Mouse (Mus musculus): ENCODE measurements at regions not wholly inside any gene's neighbourhood (a gene's known extent, or its start where the extent isn't known, plus 50 kb on each side); places are given as distances from the start of the nearest gene placed in this dataset.
"Not testable (repeated sequence)": the region's sequence is repeated elsewhere in the genome, so short reads cannot be mapped to it uniquely, and the experiment has no call there.

DNA sequence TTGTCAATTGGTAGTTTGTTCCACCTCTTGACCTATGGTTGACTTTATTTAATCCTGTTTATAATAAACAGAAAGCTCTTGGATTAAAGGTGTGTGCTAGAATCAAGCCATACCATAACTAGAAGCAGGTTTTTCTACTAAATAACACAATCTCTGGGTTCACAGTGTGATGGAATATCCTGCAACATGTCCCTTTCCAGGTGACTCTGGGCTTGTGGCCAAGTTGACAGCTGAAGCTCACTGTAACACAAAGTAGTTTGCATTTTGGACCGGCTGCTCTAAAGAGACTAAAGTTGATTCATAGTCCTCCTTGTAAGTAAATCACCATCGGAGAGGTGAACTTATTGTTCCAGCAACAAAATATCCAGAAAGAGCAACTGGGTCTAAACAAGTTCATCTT lies 149.3 kb upstream of the Kctd3 start:
- no peak for DNase-seq (ENCODE audit: inconsistent ontology term)

DNA sequence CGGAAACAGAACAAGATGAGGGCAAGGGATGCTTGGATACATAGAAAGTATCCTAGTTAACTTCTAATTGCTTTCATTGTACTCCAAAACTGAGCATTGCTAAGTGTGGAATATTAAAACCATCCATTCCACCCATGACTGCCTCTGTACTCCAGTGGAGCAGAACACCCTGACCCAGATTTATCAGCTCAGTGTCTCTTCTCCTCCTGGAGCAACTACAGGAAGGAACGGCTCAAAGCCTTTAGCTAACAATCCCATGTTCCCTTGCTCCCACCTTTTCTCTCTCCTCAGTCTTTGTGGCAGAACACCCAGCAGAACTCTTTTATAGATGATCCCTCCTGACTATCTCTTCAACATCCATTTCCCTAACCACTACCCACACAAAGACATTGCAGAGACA lies 146.7 kb upstream of the Kctd3 start:
- no peak for DNase-seq (ENCODE audit: inconsistent ontology term)

DNA sequence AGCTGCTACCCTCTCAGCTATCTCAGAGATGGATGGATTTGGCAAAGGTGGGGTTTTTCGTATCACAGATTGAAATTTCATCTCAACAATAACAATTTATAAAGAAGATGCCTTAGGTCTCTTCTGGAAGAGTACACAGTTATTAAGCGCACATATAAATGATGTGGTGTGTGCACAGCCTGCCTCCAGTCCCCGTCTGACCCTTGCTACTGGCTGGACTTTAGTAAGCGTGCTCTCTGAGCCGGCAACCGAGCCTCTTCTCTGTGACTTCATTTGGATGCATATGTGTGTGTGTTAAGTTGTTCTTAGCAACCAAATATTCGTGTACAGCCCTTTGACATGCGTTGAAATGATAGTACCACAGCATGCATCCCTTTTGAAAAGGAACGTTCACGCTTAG lies 145.5 kb upstream of the Kctd3 start:
- DNase-seq (ENCODE audit: inconsistent ontology term) = no peak

DNA sequence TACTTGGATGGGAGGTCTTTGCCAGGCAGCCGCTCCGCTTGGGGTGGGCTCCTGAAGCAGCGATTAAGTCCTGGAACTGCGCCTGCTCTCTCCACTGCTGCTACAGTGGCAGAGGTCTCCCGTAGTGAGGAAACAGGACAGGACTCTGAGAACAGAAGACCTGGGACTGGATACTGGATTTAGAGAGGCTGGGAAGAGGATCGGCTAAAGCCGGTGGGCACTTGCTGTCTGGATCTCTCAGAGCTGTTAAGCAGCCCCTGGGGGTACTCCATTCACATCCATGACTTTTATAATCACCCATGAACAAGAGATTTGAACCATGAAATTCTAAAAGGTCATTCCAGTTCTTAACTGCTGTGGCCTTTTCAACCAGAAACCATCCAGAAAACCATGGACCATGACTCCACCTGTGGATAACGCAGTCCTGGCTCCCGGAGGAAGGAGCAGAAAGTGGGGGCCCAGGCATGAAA lies 135.4 kb upstream of the Kctd3 start:
- DNase-seq (ENCODE audit: inconsistent ontology term) = no peak

DNA sequence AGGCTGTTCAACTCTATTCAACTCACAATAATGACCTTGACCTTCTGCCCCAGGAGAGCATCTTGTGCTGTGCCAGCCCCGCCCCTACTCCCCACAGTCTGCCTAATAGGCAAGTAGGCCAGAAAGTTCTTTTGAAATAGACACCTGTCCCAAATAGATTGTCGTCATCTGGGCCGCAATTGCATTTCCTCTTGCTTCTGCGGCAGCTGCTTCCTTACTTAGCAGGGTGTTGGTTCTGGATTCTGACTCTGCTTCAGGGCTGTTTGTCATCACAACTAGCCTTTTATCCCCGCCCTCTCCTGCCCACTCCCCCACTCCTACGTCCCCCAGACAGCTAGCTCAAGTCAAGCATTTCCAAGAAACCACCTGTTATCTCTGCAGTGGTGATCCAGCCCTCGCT lies 134.9 kb upstream of the Kctd3 start:
- DNase-seq (ENCODE audit: inconsistent ontology term) = no peak

DNA sequence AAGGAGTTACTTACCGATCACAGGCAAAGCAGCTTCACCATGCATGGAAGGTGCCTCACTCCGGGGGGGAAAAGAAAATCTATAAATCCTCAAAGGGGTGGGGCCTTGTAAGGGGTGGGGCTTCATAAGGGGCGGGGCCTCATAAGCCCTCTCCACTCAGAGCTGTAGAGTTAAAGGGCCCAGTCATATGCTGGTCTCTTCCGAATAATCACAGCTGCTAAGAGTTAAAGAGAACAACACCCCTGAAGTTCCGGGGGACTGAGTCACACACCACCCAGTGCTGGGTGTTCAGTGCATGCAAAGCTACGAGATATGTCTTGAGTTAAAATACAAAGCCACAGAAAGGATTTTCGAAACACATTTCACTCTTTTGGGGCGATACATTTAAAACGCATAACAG lies 134.1 kb upstream of the Kctd3 start:
- no peak for DNase-seq (ENCODE audit: inconsistent ontology term)

DNA sequence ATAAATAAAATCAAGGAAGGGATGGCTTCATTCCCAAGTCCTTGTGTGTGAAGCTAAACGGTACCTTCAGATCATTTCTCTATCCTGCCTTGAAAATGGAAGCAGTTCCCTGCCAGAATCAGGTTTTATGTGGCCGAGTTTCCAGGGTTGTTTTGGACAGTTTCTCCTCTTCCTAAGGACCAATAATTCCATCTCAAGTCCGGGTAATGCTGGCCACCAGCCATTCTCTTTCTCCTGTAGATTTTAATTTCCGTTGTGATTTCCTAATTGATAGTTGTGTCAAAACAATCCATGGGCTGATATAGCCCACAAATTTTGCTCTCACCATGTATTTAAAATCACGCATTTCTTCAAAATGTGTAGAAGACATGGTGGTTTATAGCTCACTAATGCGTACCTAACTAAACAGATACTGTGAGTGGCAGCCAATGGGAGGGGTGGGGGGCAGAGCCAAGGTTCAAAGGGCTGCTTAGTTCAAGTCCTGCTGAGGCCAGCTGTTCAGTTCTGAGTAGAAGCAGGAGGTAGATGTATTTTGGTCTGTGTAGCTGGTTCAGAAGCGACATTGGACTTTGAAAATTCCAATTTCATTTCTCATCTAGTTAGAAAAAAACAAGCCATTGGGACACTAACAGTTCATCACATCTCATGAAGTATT lies 129.2 kb upstream of the Kctd3 start:
- no peak for DNase-seq (ENCODE audit: inconsistent ontology term)

DNA sequence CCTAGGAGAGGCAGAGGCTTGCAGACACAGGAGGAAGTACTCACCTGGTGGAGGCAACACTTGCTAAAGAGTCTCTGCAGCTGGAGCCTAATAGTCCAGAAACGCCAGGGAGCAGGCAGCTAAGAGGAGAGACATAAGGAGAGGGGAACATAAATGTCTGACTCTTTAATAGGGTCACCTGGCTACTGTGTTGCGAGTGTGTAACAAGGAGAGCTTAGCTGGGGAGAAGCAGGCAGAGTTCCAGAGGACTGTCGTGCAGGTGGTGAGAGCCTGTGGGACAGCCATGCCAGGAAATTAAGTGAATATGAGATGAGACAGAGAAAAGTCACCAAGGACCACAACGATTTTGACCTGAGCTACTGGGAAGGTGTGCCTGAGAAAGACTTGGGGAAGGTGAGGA lies 128.2 kb upstream of the Kctd3 start:
- no peak for DNase-seq (ENCODE audit: inconsistent ontology term)

DNA sequence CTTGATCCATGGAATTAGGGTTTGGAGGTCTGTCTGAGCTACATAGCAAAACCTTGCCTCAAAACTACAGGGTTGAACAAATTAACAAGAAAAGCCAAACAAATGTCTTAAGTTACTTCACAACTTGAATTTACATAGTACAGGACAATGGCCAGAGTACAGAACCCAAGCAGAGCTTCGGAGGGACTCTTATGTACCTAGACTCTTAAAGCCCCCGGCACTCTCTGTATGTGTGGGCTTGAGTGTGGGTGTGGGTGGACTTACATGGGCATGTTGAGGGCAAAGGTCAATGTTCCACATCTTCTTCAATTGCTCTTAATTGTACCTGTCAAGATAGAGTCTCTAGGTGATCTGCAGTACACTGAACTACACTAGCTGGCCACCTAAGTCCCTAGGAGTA lies 121.1 kb upstream of the Kctd3 start:
- no peak for DNase-seq (ENCODE audit: inconsistent ontology term)

DNA sequence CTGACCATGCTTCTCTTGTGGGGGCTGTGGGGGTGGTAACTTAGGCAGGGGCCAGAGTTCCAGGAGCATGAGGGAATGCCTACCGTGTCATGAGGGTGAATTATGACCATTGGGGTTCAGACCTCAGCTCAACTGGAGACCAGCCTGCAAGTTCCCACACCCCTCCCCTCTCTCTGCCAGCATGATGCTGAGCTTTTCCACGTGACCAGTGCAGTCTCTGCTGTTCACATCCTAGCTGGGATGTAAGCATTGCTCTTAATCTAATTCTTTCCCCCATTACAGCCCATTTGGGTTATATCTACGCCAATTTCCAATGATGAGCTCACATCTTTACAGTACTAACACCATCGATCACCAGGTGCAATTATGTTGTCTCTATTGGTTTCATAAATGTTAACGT lies 120.6 kb upstream of the Kctd3 start:
- not testable (repeated sequence) for DNase-seq (ENCODE audit: inconsistent ontology term)

DNA sequence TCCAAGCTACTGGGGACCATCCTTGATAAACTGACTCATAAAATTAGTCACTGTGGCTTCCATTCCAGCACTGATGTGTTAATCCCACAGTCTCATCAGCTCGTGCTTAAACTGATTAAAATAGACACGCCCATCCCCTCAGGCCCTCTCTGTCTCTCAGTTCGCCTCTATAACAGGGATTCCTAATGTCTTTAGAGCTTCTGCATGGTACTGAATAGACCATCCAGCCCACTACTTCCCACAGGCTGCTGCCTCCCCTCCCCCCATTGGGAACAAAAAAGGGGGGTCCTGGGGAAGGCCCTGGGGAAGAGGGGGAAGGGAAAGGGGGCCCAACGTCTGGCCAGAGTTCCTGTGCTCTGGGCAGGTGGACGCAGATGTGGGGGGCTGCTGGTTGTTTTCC lies 119.7 kb upstream of the Kctd3 start:
- DNase-seq (ENCODE audit: inconsistent ontology term) = peak; percentile 30

DNA sequence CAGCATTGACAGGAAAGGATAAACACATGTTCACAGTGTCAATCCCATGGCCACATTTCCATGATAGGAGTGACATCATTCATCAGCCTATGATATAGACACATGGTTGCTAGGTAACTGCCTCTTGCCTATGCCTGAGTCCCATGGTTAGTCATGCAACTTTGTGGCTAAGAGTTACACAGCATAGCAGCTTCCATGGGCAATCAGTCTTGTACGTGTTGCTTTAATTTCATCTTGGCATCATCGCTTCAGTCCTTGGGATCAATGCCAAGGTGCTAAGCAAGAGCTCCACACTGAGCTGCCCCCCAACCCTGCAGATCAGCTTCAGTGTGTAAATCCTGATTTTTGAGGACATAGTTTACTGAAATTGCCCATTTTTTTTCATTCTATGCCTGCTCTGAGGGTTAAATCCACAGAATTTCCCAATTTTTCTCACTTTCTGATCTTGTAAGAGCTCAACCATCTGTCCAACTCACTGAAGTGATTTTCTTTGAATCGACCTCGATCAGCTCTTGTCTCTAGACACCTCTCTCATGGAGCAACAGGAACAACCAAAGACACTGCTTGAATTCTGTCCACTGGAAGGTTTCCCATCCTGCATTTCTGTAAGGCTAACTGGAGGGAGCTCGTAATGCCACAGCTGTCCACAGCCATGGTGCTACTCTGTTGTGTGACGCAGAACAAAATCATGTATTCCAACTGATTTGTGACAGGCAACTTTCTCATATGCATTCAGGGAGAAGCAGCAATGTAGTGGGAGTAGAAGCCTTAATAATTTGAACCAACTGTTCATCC lies 112.5 kb upstream of the Kctd3 start:
- no peak for DNase-seq (ENCODE audit: inconsistent ontology term)

DNA sequence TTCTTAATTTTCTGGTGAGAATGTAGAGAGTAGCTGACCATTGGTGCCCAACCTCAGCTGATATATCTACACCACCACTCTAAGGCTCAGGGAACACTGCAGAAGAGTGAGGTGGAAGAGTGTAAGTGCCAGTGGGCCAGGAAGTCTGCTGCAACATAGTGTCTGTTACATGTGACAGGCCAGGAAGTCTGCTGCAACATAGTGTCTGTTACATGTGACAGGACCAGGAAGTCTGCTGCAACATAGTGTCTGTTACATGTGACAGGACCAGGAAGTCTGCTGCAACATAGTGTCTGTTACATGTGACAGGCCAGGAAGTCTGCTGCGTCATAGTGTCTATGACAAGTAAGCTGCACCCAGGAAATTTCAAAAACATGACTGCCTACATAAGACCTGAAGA lies 111.4 kb upstream of the Kctd3 start:
- DNase-seq (ENCODE audit: inconsistent ontology term) = not testable (repeated sequence)

DNA sequence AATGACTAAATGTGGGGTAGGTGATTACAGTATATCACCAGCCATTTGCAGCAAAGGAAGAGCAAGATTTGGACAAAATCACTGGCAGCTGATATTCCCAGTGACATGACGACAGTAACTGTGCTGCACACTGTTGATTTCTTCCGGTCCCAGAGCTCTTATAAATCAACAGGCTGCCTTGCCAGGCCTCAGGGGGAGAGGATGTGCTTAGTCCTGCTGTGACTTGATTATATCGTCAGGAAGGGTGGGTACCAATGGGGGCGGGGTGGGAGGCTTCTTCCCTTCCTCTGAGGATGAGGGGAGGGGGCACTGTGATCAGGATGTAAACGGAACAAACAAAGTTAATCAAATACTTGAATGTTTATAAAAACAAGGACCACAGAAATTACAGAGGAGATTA lies 110.9 kb upstream of the Kctd3 start:
- no peak for DNase-seq (ENCODE audit: inconsistent ontology term)

DNA sequence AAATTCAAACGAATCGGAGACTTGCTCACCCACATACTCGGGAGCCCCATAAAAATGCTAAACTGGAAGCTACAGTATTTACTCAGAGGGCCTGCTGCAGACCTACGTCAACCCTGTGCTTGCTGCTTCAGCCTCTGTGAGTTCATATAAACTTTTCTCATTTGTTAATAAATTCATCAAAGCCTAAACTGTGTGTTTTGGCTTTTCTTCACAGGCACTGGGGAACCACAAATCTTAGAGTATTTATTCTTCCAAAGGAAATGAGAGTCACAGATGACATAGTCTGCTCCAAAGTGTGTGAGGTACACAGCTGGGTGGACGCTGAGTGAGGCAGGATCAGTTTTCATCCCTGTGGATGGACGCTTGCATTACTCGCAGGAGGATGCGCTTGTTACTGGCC lies 108.3 kb upstream of the Kctd3 start:
- no peak for DNase-seq (ENCODE audit: inconsistent ontology term)

DNA sequence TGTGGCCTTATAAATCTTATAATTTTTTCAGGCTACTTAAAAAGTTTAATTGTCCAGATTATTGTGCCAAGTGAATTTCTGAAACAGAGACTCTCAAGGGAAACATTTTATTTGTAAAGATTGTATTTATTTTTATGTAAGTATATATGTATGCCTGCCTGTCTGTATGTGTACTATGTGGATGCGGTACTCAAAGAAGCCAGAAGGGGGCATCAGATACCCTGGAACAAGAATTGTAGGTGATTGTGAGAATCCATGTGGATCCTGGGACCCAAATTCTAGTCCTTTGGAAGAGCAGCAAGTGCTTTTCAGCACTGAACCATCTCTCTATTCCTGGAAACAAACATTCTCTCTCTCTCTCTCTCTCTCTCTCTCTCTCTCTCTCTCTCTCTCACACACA lies 107.6 kb upstream of the Kctd3 start:
- DNase-seq (ENCODE audit: inconsistent ontology term) = no peak

DNA sequence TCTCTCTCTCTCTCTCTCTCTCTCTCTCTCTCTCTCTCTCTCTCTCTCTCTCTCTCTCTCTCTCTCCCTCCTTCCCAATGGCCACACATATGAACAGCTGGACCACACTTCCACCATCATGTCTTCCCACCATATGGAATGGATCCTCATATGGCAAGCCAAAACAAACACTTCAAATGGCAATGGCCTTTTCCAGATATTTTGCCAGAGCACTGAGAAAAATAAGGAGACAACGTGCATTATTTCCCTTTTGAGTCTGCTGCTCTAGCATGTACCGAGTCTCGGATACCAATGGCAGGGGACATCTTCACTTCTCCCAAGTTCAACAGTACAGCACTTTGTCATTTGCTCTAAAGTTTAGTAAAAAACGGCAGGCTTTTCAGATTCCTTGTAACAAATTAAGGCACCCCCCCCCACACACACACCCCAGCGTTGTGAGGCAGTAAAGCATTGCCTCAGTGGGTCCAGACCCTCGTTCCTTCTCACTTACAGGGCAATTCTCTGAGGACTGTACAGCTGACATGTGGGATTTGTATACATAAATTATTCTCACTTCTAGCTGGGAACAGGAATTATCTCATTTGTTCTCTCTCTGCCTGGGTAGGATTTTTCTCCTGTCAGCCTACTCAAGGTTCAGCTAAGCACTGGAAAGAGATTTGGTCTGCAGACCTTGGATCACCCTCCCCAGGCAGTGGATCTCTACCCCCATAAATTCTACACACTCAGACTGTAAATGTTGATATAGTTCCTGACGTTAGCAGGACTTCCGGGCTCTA lies 100.8 kb upstream of the Kctd3 start:
- no peak for DNase-seq (ENCODE audit: inconsistent ontology term)

DNA sequence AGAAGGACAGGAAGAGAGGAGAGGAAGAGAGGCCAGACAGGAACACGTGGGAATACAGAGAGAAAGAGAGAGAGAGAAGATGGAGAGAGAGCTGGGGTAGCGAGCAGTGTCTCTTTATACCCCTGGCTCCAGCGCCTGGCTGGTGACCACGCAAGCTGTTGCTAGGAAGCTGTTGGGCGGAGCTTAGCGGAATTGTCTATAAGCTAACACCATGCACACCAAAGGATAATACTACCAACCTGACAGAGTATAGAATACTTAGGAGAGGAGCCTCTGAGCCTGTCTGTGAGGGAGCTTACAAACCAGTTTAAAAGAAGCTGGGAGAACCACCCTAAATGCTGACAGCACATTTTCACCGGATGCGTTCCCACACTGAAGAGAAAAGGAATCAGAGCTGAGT lies 100.2 kb upstream of the Kctd3 start:
- DNase-seq (ENCODE audit: inconsistent ontology term) = no peak

DNA sequence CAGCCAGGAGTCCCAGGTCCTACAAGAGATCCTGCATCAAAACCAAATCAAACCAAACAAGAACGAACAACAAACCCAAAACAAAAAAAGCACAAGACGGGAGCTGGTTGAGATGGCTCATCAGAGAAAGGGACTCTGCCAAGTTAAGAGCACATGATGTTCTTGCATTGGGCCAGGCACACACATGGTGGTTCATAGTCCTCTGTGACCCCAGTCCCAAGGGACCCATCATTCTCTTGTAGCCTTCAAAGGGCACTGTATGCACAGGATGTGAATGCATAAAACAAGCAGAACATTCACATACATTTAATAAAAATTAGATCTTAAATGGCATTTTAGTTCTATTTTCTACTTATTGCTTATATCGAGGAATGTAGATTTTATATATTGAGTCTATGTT lies 99.5 kb upstream of the Kctd3 start:
- DNase-seq (ENCODE audit: inconsistent ontology term) = no peak

DNA sequence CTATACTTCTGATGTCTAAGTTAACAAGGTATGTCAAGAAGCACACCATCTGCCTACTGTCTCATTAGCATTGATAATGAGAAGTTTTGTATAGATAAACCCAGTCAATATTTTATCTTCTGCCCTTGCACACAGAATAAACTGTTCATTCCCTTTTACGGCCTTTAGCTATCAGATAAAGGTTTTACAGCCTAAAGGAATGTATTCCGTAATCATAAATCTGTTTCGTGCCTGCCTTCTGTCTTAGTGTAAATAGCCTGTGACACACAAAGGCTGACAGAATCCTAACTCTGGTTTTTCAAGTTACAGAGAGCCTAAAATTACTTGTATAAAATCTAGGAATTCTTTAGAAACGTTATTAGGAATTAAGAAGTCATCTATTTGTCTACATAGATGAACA lies 97.6 kb upstream of the Kctd3 start:
- no peak for DNase-seq (ENCODE audit: inconsistent ontology term)

DNA sequence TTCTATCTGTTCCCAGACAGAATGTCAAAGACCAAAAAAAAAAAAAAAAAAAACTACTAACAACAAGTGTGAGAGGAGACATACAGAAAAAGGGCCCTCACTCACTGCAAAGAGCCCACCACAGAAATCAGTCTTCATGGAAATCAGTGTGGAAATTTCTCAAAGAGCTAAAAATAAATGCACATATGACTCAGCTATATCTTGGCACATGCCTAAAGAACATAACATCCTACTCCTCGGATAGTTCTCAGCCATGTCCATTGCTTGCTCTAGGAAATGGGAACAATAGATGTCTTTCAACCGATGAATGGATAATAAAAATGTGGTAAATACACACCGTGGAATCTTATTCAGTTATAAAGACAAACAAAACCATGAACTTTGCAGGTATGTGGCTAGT lies 95.1 kb upstream of the Kctd3 start:
- DNase-seq (ENCODE audit: inconsistent ontology term) = peak; percentile 18

DNA sequence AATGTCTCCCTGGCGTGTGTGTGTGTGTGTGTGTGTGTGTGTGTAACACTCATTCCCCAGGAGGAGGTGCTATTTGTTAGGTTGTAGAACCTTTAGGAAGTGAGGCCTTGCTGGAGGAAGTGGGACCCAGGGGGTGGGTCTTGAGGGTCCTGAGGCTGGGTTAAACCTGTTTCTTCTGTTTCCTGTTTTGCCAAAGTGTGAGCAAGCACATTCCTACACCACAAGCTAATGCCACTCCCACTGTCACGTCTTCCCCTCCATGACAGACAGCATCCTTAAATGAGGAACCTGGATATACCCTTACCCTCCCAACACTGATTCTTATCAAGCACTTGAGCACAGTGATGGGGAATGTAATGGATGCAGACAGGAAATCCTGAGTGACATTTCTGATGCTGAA lies 91.5 kb upstream of the Kctd3 start:
- no peak for DNase-seq (ENCODE audit: inconsistent ontology term)

DNA sequence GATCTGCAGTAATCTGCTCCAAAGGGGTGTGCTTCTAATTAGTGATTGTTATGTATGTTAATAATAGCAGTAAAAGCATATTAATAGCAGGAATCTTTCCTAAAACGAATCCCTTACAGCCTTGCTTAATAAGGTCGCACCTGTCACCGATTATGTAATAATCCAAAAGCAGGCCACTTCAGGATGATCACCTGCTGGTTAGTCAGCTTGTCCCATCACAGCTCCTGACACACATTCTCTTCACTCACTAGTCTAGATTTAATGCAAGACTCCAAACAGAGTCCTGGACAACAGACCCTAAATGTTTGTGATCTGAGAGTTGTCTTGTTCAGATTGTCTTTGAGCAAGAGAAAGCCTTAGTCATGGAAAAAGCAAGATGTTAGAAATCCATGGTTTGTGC lies 85.2 kb upstream of the Kctd3 start:
- DNase-seq (ENCODE audit: inconsistent ontology term) = no peak
